Mouse (Mus musculus): ENCODE measurements around the gene Ankrd23. TPM values are rescaled to one million over a fixed set of nuclear protein-coding genes. Genes with fewer than 3 reads are reported as not detected.

Ankrd23 gene
- total and polyA plus RNA-seq, 3 experiments = 2.8 to 6.1 (median 3.7) TPM

- DNase-seq (ENCODE audit: extremely low read depth) = no peak
- H3K4me3 ChIP-seq (replicated peaks in 1 of 3; ENCODE audit: low read depth in 2 of 3, low read length in 2 of 3, poor library complexity in 1 of 3) = no peak overlapping the region
- H3K9ac ChIP-seq (ENCODE audit: insufficient read depth, low read depth) = no peak overlapping the region
- no peaks in the 10 kb centered on the region for H3K36me3 ChIP-seq (replicated peaks in 1 of 2; ENCODE audit: control insufficient read depth in 1 of 2, insufficient read depth in 1 of 2, low read length in 1 of 2)
- no peak overlapping the region for H3K27ac ChIP-seq (ENCODE audit: insufficient read depth, low read depth)
- no peaks in the 10 kb centered on the region for H3K79me2 ChIP-seq (replicated peaks; ENCODE audit: control insufficient read depth, extremely low read depth, insufficient read depth, poor library complexity, severe bottlenecking)
- no peak overlapping the region for H3K4me2 ChIP-seq (ENCODE audit: insufficient read depth, low read depth, poor library complexity, severe bottlenecking)
- TF ChIP-seq ZKSCAN1 (IDR thresholded peaks at IDR 0.05; ENCODE audit: borderline replicate concordance, low read depth, low read length) = no peak
- TF ChIP-seq KAT2A (IDR thresholded peaks at IDR 0.05; ENCODE audit: insufficient replicate concordance, low read length) = no peak
- no peak for TF ChIP-seq IRF4 (IDR thresholded peaks at IDR 0.05; ENCODE audit: low read depth, low read length)
- no peak for TF ChIP-seq ZC3H11A (IDR thresholded peaks at IDR 0.05; ENCODE audit: low read depth, low read length)
- TF ChIP-seq MAZ (IDR thresholded peaks at IDR 0.05; ENCODE audit: low read depth, low read length) = no peak
- no peak for TF ChIP-seq BHLHE40 (IDR thresholded peaks at IDR 0.05; ENCODE audit: low read depth, low read length)
- H3K9me3 ChIP-seq (replicated peaks; ENCODE audit: low read length) = no peaks in the 10 kb centered on the region
- H3K4me1 ChIP-seq (ENCODE audit: control insufficient read depth in 1 of 2, insufficient read depth in 2 of 2) = peaks cover 16 to 69% of the 10 kb centered on the region in 2 experiments
- dilution Hi-C loops (cut with MboI; ENCODE audit: extremely low pct_ligation_motif_present, extremely low pct_unique_long_range_greater_than_20kb, low sequenced_read_pairs) (no loop called here), in situ Hi-C loops (cut with MboI; ENCODE audit: low pct_ligation_motif_present, low pct_unique_long_range_greater_than_20kb, low sequenced_read_pairs) (no loop called here)
- peaks cover 38% of the 10 kb centered on the region for H3K27me3 ChIP-seq (replicated peaks)
Observed at GRCm38 (mm10) chr1:36560903-36561302, 24.2 kb upstream of the Ankrd23 start.

GRCm38 (mm10) chr1:36559888-36560287 is 23.2 kb upstream of the Ankrd23 start:
- Histone ChIP-seq H3K4me3 (replicated peaks in 1 of 3; ENCODE audit: low read depth in 2 of 3, low read length in 2 of 3, poor library complexity in 1 of 3) (no peak overlapping the region), H3K27me3 (replicated peaks) (peaks cover 38% of the 10 kb centered on the region), H3K27ac (ENCODE audit: insufficient read depth, low read depth) (no peak overlapping the region)

GRCm38 (mm10) chr1:36559256-36559655 is 22.6 kb upstream of the Ankrd23 start:
- Histone ChIP-seq H3K4me2 (ENCODE audit: insufficient read depth, low read depth, poor library complexity, severe bottlenecking) (no peak overlapping the region; the same call in 1 of the 2 replicates), H3K9ac (ENCODE audit: insufficient read depth, low read depth) (no peak overlapping the region), H3K79me2 (replicated peaks; ENCODE audit: control insufficient read depth, extremely low read depth, insufficient read depth, poor library complexity, severe bottlenecking) (no peaks in the 10 kb centered on the region), H3K36me3 (replicated peaks in 1 of 2; ENCODE audit: control insufficient read depth in 1 of 2, insufficient read depth in 1 of 2, low read length in 1 of 2) (no peaks in the 10 kb centered on the region), H3K9me3 (replicated peaks; ENCODE audit: low read length) (no peaks in the 10 kb centered on the region), H3K4me3 (replicated peaks in 1 of 3; ENCODE audit: low read depth in 2 of 3, low read length in 2 of 3, poor library complexity in 1 of 3) (no peak overlapping the region), H3K27me3 (replicated peaks) (peaks cover 38% of the 10 kb centered on the region), H3K4me1 (ENCODE audit: control insufficient read depth in 1 of 2, insufficient read depth in 2 of 2) (peaks cover 18 to 65% of the 10 kb centered on the region in 2 experiments), H3K27ac (ENCODE audit: insufficient read depth, low read depth) (no peak overlapping the region)
- dilution Hi-C loops (cut with MboI; ENCODE audit: extremely low pct_ligation_motif_present, extremely low pct_unique_long_range_greater_than_20kb, low sequenced_read_pairs) (no loop called here), in situ Hi-C loops (cut with MboI; ENCODE audit: low pct_ligation_motif_present, low pct_unique_long_range_greater_than_20kb, low sequenced_read_pairs) (loop anchor here (5.0 kb wide), 1 partner anchor 73 kb away; no protein-coding TSS in a partner anchor)
- no peak for TF ChIP-seq RCOR1 (conservative IDR thresholded peaks at IDR 0.05; ENCODE audit: low read depth, low read length)
- no peak for DNase-seq (ENCODE audit: extremely low read depth)

More at GRCm38 (mm10) chr1:36559888-36560287, 23.2 kb upstream of the Ankrd23 start:
- DNase-seq (ENCODE audit: extremely low read depth) = no peak
- Histone ChIP-seq H3K4me2 (ENCODE audit: insufficient read depth, low read depth, poor library complexity, severe bottlenecking) (no peak overlapping the region), H3K79me2 (replicated peaks; ENCODE audit: control insufficient read depth, extremely low read depth, insufficient read depth, poor library complexity, severe bottlenecking) (no peaks in the 10 kb centered on the region), H3K9me3 (replicated peaks; ENCODE audit: low read length) (no peaks in the 10 kb centered on the region), H3K36me3 (replicated peaks in 1 of 2; ENCODE audit: control insufficient read depth in 1 of 2, insufficient read depth in 1 of 2, low read length in 1 of 2) (no peaks in the 10 kb centered on the region), H3K9ac (ENCODE audit: insufficient read depth, low read depth) (no peak overlapping the region), H3K4me1 (ENCODE audit: control insufficient read depth in 1 of 2, insufficient read depth in 2 of 2) (peaks cover 24 to 71% of the 10 kb centered on the region in 2 experiments)
- dilution Hi-C loops (cut with MboI; ENCODE audit: extremely low pct_ligation_motif_present, extremely low pct_unique_long_range_greater_than_20kb, low sequenced_read_pairs) (no loop called here), in situ Hi-C loops (cut with MboI; ENCODE audit: low pct_ligation_motif_present, low pct_unique_long_range_greater_than_20kb, low sequenced_read_pairs) (loop anchor here (5.0 kb wide), 1 partner anchor 72 kb away; no protein-coding TSS in a partner anchor)
- TF ChIP-seq HCFC1 (IDR thresholded peaks at IDR 0.05; ENCODE audit: low read depth, low read length) (no peak), CTCF (conservative IDR thresholded peaks at IDR 0.05 in 1 of 2, IDR thresholded peaks at IDR 0.05 in 1 of 2; ENCODE audit: low read depth in 2 of 2, low read length in 2 of 2) (no peak)

Data from CH12.LX (cell line).